Mouse (Mus musculus) gastrocnemius, adult 2 months (tissue): ENCODE data around the gene Fzd9. TPM values are rescaled to one million over a fixed set of nuclear protein-coding genes. Genes with fewer than 3 reads are reported as not detected.

Experiments used
- DNase-seq: peaks from one replicate; pipeline ENCODE4 v3.0.0; 2022
- H3K27ac ChIP-seq: fragments of 200-600 bp; 2 replicates; pipeline ENCODE4 v1.8.1; 2022; ENCODE audit warnings: mild to moderate bottlenecking
- H3K4me3 ChIP-seq: fragments of 200-600 bp; 2 replicates; pipeline ENCODE4 v1.8.1; 2022; ENCODE audit warnings: mild to moderate bottlenecking, moderate library complexity
- CTCF ChIP-seq: fragments of 200-600 bp; IDR thresholded peaks from 2 replicates; pipeline ENCODE4 v1.8.1; 2022; ENCODE audit warnings: antibody characterized with exemption, mild to moderate bottlenecking, moderate library complexity
- intact Hi-C: fragments of 180-260 bp; cut with DNase I; formaldehyde crosslinking; loops from one replicate; pipeline ENCODE4 v1.15.1; 2025
- long read RNA-seq, 2 experiments: library from polyadenylated mRNA; stranded (forward); transcript quantifications; one replicate each; pipeline ENCODE4 v2.0.0; 2021
- total RNA-seq, 2 experiments: library from RNA; stranded (reverse); gene quantifications; 2 replicates each; pipeline ENCODE4 v1.2.3; 2021

The Fzd9 gene
- total RNA-seq, result 10 to 100 TPM; 23.1 to 52.1 TPM
- long read RNA-seq, experiment 1, transcript Fzd9-201 (1 exons, 2,293 nt), result major isoform, 235 of 235 reads
- long read RNA-seq, experiment 1, partial matches to known transcripts, result 0 of 235 reads
- long read RNA-seq, experiment 1, other reads (novel, unspliced or antisense), result 0 of 235 reads
- long read RNA-seq, experiment 2, transcript Fzd9-201 (1 exons, 2,293 nt), result major isoform, 252 of 252 reads
- long read RNA-seq, experiment 2, partial matches to known transcripts, result 0 of 252 reads
- long read RNA-seq, experiment 2, other reads (novel, unspliced or antisense), result 0 of 252 reads

- no peak for TF ChIP-seq CTCF
Measured at GRCm38 (mm10) chr5:135251079-135251454, at the start of gene Fzd9. Fzd9 (minus strand) TSS chr5:135251230.

DNA sequence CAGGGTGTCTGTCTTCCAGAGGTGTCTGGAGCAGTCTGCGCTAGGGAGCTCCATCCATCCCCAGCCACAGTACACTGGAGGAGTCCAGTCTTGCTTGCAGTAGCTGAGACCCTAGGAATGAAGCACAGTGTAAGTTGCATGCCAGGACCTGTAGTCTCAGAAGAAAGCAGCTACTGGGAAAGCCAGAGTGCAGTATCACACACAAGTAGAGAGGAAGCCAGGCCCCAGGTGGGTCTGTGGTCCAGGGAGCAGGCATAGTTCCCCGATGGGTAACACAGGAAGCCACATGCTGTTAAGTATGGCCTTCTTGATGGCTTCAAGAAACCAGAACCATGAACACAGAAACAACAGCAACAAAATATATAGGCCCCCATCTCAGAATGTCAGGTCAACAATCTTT, 41.0 kb upstream of the Fzd9 start:
- no peak overlapping the region for H3K4me3 ChIP-seq
- H3K27ac ChIP-seq, result no peak overlapping the region
- DNase-seq, result no peak
- no peak for TF ChIP-seq CTCF
- intact Hi-C loops, result no loop called here

More at GRCm38 (mm10) chr5:135251079-135251454, at the start of gene Fzd9:
- intact Hi-C loops, result loop anchor here (2.0 kb wide), 1 partner anchor 20 kb away; no protein-coding TSS in a partner anchor
- H3K4me3 ChIP-seq, result peak within 1 kb of the TSS; percentile 82
- H3K27ac ChIP-seq, result peak within 1 kb of the TSS; percentile 84
- peak; percentile 90 for DNase-seq

- DNase-seq, result no peak
- Histone ChIP-seq H3K27ac (no peak overlapping the region), H3K4me3 (no peak overlapping the region)
- TF ChIP-seq CTCF, result no peak
- intact Hi-C loops, result no loop called here
Measured at GRCm38 (mm10) chr5:135291193-135291592, 40.2 kb upstream of the Fzd9 start.

DNA sequence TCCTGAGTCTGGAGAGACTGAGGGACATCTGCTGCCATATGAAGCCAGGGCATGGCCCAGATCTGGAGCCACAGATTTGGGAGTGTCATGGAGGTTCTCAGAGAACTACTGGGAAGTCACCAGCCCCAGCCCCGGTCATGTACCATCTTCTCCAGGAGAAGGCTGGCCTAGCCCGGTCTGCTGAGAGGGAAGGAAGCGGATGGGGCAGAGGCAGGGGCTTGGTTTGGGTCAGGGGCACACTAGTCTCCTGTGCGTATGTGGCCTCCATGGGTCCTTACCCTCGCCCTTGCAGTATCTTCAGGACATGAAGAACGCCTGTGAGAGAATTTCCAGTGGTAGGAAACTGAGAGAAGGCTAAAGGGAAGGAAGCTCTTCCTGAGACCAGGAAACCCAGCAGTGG, 39.7 kb upstream of the Fzd9 start:
- no peak for TF ChIP-seq CTCF
- intact Hi-C loops, result no loop called here
- no peak overlapping the region for H3K27ac ChIP-seq
- no peak for DNase-seq
- H3K4me3 ChIP-seq, result no peak overlapping the region

DNA sequence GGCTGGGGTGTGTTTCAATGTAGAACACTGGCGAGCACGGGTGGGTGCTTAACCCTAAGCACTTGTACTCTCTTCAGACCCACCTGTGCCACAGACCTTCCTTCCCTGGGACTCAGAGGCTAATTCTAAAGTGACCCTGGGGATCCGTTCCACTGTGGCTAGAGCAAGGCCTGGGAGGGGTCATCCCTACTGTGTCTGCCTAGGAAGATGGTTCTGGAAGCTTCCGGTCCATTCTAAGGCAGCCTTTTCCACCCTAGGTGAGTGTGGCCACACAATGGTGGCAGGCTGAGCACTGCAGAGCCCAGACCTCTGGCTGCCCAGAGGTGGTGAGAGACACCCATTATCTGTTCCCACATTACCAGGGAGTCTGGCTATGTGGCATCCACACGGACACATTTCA, 35.9 kb upstream of the Fzd9 start:
- no peak overlapping the region for H3K4me3 ChIP-seq
- TF ChIP-seq CTCF, result no peak
- H3K27ac ChIP-seq, result no peak overlapping the region
- intact Hi-C loops, result loop anchor here (1.0 to 5.0 kb wide), 2 partner anchors 51 to 170 kb away; no protein-coding TSS in a partner anchor
- no peak for DNase-seq

DNA sequence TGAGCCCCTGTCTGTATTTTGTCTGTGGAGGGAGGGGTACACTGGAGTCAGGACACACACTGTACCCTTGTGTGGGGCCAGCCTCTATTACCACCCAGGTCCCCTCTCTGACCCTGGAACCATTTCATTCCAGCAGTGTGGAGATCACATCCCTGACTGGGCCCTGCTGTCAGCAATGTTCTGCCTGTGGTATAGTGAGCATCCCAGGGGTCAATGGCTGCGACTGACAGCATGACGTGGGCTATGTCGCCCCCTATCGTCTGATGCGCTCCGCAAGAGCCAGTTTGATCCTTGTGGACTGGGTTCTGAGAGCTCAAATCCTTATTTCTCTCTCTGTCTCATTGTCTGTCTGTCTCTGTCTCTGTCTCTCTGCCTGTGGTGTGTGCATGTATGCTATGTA, 35.2 kb upstream of the Fzd9 start:
- Histone ChIP-seq H3K27ac (no peak overlapping the region), H3K4me3 (no peak overlapping the region)
- peak; percentile 94 for TF ChIP-seq CTCF
- intact Hi-C loops, result loop anchor here (1.0 to 5.0 kb wide), 2 partner anchors 50 to 169 kb away; no protein-coding TSS in a partner anchor
- peak; percentile 87 for DNase-seq

GRCm38 (mm10) chr5:135285211-135285610, 34.2 kb upstream of the Fzd9 start:
- TF ChIP-seq CTCF, result no peak
- no peak for DNase-seq
- intact Hi-C loops, result loop anchor here (5.0 kb wide), 1 partner anchor 168 kb away; no protein-coding TSS in a partner anchor
- H3K4me3 ChIP-seq, result no peak overlapping the region
- H3K27ac ChIP-seq, result no peak overlapping the region

GRCm38 (mm10) chr5:135280226-135280625, 29.2 kb upstream of the Fzd9 start:
- intact Hi-C loops, result no loop called here
- no peak for TF ChIP-seq CTCF
- H3K27ac ChIP-seq, result peak overlapping the region; percentile 62
- DNase-seq, result peak; percentile 42
- H3K4me3 ChIP-seq, result no peak overlapping the region

GRCm38 (mm10) chr5:135276597-135276996, 25.6 kb upstream of the Fzd9 start:
- intact Hi-C loops, result no loop called here
- H3K4me3 ChIP-seq, result no peak overlapping the region
- no peak for TF ChIP-seq CTCF
- DNase-seq, result no peak
- H3K27ac ChIP-seq, result no peak overlapping the region

DNA sequence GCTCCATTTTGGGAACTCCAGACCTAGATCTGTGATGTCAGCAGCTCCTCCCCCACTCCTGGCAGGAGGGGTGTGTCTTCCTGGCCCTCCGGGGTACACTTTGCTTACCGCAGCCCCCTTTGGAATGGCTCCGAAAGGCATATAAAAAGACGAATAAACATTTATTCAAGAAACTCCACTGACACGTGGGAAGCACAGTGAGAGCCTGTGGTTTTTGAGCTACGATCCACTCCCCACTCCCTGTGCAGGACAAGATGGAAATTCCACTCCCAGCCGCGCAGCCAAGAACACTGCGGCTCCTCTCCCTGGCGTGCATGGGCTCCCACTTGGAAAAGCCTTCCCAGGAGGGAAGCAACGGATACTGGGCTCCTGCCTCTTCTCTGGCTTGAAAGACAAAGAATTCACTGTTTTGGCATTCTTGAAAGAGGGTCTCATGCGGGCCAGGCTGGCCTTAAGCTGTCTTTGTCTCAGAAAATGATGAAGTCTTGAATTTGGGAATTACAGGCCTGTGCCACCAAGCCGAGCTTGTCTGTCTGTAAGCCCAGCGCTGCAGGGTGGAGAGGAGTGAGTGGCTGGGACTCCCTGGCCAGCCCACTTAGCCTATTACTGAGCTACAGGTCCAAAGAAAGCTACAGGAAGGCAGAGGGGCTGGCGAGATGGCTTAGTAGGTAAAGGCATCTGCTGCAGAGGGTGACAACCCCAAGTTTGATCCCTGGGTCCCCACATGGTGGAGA, 23.8 kb upstream of the Fzd9 start:
- peak overlapping the region; percentile 53 for H3K27ac ChIP-seq
- intact Hi-C loops, result no loop called here
- no peak for DNase-seq
- TF ChIP-seq CTCF, result no peak
- peak overlapping the region; percentile 7; the same call in 1 of the 2 replicates for H3K4me3 ChIP-seq

DNA sequence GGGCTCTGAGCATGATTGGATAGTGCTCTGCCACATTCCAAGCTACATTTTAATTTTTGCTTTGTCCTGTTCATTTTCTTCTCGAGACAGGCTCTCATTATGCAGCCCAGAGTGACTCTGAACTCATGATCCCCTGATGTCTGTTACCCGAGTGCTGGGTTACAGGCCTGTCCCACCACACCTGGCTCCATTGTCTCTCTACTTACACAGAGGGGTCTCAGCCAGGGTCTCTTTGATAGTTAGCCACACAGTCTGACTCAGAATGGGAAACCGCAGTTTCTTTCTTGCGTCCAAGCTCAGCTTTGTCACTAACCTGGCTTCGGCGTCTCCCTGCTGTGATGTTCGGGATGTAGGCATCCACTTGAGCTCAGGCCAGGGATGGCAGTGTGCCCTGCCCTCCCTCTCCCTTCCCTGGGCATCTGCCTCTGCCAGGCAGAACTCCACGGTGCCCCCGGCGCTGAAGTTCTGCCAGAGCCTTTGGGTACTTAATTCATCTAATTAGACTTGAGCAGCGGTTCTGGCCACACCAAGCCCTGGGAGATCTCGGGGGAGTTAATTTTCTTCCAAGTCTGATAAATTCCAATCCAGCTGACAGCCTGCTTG, 20.6 kb upstream of the Fzd9 start:
- peak; percentile 75 for DNase-seq
- Histone ChIP-seq H3K4me3 (no peak overlapping the region), H3K27ac (peak overlapping the region; percentile 54; the same call in 1 of the 2 replicates)
- TF ChIP-seq CTCF, result no peak
- intact Hi-C loops, result loop anchor here (2.0 kb wide), 1 partner anchor 21 kb away; the partner anchor contains the start of gene Fzd9

DNA sequence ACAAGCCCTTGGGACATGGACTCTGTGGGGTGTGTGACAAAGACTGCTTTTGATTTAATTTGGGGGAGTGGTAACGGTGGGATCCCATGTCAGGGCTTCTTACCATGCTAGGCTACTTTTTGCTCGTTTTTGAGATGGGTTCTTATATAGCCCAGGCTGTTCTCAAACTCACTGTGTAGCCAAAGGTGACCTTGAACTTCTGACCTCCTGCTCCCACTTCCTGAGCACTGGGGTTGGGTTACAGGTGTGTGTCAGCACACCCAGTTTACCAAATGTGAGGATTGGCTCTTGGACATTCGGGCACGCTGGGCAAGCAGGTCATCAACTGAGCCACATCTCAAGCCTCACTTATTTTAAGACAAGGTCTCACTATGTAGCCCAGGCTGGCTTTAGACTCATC, 19.3 kb upstream of the Fzd9 start:
- no peak for TF ChIP-seq CTCF
- no peak for DNase-seq
- intact Hi-C loops, result loop anchor here (2.0 kb wide), 1 partner anchor 20 kb away; the partner anchor contains the start of gene Fzd9
- H3K4me3 ChIP-seq, result no peak overlapping the region
- peak overlapping the region; percentile 55; the same call in 1 of the 2 replicates for H3K27ac ChIP-seq

DNA sequence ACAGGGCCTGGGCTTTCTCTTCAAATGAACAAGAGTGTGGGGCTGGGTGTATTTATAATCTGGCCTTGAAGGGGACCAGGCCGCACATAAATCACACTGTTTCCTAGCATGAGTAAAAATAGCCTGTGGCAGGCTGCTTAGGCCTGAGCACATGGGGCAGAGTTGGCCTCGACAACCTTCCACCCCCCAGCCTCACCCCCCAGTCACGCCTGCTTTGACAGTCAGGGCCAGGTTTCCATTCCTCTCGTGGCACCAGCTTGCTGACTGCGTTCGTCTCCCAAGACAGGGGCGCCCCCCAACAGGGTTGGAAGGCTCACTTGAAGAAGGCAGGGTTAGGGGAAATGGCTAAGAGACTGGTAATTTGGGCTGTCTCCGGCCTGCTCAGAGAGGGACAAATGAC, 18.4 kb upstream of the Fzd9 start:
- H3K4me3 ChIP-seq, result no peak overlapping the region
- peak overlapping the region; percentile 80 for H3K27ac ChIP-seq
- TF ChIP-seq CTCF, result no peak
- intact Hi-C loops, result no loop called here
- DNase-seq, result peak; percentile 77
